Mouse (Mus musculus) left cerebral cortex, postnatal 25 days (tissue): ENCODE data around the gene 4930548H24Rik. TPM values are rescaled to one million over a fixed set of nuclear protein-coding genes. Genes with fewer than 3 reads are reported as not detected.
A peak's percentile ranks its signal among the peaks of the same experiment; 100 is the strongest.
"Not testable (repeated sequence)": the region's sequence is repeated elsewhere in the genome, so short reads cannot be mapped to it uniquely, and the experiment has no call there.

ENCODE experiments used
- DNase-seq, 2 experiments: peaks; one replicate each; pipeline ENCODE4 v3.0.0; 2022; ENCODE audit warnings: low spot score in 2 of 2, mixed read lengths in 1 of 2
- intact Hi-C: fragments of 180-260 bp; cut with DNase I; formaldehyde crosslinking; loops from one replicate; pipeline ENCODE4 v1.15.1; 2025
- total RNA-seq, 2 experiments: library from RNA; stranded (reverse); gene quantifications; 2 replicates each; pipeline ENCODE4 v1.2.3; 2021

The 4930548H24Rik gene
- under 1 TPM; 0.16 to 0.30 TPM for total RNA-seq

DNA sequence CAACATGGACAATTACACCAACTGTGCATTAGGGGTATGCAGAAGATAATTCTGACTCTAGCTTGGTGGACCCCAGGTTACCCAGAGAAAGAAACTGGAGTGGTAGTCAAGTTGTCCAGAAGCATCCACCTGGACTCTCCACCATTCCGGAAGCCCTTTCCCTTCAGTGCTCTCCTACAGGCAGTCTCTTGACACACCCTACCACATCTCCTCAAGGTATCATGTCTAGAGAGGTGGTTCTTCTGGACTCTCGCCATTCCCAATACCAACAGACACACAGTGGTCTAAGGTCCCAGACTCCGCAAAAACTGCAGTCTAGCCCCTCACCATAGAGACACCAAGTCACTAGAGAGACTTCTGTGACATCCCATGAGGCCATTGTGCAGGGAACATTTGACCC, at the start of gene 4930548H24Rik:
Gene 4930548H24Rik (plus strand): TSS at position 301 of the 400 bp plus-strand sequence.
- no peak for DNase-seq
- intact Hi-C loops: no loop called here

DNA sequence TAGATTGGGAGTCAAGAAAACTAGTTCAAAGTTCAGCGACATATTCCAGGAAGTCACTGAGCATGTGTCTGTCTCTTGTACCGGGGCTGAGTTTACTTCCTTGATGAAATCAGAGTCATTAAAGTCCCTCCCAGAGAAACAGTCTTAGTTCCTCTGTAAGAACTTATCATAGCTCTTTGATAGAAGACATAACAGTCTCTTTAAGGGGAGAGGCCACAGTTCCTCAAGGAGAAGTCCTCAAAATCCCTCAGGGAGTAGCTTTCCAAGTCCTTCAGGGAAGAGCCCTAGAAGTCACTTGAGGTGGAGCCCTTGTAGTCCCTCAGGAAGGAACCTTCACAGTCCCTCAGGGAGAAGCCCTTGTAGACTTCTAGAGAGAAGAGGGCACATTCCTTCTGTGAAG, 34.2 kb upstream of the 4930548H24Rik start:
- intact Hi-C loops: loop anchor here (5.0 kb wide), 1 partner anchor 229 kb away; the partner anchor contains the start of gene Ppm1g
- DNase-seq: no peak

DNA sequence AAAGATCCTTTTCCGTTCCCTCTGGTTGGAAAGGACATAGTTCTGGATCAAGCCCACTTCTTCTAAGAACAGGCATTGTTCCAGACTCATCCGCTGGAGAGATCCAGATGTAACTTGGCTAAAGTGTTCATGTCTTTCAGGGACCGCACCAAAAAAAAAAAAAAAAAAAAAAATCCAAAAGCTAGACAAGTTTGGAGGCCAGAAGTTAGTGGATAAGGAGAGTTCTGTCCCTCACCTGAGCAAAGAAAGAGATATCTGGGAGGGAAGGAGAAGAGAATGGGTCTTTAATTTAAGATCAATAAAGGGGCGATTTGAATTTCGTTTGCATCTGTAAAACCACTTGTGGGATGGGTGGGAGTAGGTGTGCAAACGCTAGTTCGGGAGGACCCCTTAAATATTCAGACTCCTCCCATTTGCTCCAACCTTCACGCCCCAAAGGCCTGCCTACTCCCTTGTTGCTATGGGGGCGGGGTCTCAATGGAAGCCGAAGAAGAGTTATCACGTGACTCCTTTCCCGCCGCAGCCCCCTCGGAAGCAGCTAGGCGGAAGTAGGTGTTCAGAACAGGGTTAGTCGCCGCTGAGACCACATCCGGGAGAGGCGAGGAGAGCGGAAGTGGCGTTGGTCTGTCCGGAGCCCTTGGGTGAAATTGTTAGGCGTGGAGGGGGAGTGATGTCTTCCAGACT, 33.5 kb upstream of the 4930548H24Rik start, which contains the start of gene Zfp512:
Gene Zfp512 (plus strand): TSS at position 554 of the 684 bp plus-strand sequence.
- intact Hi-C loops: loop anchor here (5.0 kb wide), 1 partner anchor 230 kb away; the partner anchor contains the start of gene Ppm1g
- peak; percentile 92 to 97 for DNase-seq

DNA sequence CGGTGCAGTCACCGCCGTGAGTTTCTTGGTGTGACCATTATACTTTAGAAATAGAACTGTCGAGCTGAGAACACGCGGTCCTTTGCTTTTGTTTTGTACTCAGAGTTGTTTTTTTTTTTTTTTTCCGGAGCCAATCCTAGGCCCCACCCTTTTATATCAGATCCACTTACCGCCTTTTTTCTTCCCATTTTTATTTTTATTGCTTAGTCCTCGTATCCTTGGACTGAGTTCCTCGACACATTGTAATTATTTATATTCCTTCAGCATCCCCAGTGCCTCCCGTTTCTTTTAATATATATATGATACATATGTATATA, 33.0 kb upstream of the 4930548H24Rik start:
- no peak for DNase-seq
- intact Hi-C loops: loop anchor here (5.0 kb wide), 1 partner anchor 230 kb away; the partner anchor contains the start of gene Ppm1g

DNA sequence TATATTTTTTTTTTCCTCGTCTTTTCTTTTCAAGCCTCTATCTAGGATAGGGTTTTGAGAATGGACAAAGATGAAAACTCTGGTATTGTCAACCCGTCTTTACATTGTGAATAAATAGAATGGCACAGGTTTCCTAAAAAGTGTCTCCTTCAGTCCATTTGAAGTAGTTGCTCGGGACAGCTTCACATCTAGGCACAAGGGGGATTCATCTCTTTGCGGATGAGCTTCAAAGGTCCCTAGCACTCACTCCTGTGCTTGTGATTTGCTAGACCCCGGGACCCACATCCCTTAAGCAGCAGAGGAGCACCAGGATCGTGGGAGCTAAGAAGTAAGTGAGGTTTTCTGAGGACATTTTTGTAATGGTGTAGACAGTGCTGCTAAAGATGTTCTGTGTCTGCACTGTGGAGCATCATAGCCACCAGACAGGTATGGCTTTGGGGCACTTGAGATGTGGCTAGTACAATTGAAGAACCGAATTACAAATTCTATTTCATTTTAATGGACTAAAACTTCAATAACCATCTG, 32.6 kb upstream of the 4930548H24Rik start:
- intact Hi-C loops: loop anchor here (5.0 kb wide), 1 partner anchor 231 kb away; the partner anchor contains the start of gene Ppm1g
- no peak for DNase-seq

DNA sequence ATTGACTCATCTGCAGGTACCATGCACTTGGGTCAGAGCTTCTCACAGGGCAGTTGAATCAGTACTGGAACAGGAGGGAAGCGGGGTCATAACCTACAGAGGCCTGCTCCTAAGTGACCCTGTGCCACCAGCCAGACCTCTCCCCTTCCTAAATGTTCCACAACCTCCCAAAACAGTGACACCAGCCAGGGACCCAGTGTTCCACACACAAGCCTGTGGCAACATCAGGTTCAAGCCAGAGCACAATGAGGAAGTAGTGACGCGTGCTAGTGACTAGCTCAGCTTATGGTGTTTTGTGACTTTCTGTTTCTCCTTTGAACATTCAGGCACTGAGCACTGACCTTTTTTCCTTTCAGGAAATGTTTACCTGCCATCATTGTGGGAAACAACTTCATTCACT, 17.7 kb upstream of the 4930548H24Rik start:
- DNase-seq: no peak
- intact Hi-C loops: no loop called here

DNA sequence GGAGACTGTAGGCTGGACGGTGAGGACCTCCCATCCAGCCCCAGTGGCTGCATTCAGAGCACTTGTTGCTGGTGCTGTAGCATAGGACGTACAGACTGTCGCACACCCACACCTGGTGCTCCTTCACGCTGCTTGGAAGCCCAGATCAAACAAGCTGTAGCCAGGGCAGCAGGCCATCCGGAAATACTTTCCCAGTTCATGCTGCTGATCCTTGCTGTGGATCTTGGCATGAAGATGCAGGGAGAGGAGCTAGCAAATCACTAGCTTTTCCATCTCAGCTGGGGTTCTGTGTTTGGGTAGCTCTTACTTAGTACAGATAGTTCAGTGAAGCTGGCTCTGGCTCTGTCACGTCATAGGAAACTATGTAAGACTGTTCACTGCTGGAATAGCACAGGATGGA, 15.8 kb upstream of the 4930548H24Rik start:
- no peak for DNase-seq
- intact Hi-C loops: no loop called here

DNA sequence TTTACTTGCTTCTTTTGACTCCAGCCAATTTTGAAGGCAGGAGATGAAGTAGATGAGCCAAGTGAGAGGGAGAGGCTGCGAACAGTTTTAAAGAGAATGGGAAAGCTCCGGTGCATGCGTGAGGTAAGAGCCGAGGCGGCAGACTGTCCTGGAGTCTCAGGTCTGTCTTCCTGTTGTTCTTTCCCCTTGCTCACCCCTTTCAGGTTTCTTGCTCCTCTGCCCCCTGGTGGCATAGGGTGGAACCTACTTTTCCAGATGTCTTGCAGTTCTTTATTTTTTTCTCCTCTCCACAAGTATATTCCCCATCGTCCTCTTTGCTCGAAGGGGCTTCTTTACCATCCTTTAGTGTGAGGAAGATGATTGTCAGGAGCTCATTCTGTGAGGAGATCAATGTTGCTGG, 15.2 kb upstream of the 4930548H24Rik start:
- intact Hi-C loops: no loop called here
- peak in 1 of 2 experiments; percentile 28 for DNase-seq

DNA sequence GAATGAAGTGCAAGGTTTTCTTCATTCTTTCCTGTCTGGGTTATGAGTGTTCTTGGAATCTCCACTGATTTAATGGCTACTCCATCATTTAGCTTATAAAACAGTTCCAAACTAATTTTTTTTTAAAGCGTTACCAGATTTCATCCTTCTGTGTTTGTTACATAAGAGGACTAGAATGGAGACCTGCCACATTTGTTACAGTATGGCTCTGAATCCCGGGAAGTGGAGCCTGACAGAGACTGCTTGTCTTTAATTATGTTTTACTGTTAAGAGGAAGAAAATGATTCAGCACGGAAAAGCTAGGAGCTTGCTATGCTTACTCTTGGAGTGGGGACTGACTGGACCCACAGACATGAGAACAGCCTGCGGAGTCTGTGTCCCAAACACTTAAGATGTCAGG, 5.0 kb upstream of the 4930548H24Rik start:
- intact Hi-C loops: no loop called here
- peak in 1 of 2 experiments; percentile 7 for DNase-seq

DNA sequence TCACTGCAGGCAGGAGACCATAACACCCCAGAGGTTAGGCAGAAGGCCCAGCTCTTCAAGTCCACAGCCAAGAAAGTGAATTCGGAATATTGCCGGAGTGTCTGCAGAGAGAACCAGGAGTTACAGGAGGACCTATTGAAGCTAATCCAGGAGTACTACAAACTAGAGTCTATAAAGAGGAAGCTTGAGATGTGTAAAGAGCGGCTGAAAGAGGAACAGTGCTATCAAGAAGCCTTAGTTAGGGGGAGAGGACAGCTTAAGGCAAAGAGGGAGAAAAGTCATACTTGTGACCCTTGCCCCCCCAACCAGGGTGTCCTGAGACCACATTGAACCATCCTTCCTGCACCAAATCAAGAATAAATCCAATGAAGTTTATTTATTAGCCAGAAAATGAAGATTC, 2.3 kb downstream of the 4930548H24Rik start:
- no peak for DNase-seq
- intact Hi-C loops: no loop called here

DNA sequence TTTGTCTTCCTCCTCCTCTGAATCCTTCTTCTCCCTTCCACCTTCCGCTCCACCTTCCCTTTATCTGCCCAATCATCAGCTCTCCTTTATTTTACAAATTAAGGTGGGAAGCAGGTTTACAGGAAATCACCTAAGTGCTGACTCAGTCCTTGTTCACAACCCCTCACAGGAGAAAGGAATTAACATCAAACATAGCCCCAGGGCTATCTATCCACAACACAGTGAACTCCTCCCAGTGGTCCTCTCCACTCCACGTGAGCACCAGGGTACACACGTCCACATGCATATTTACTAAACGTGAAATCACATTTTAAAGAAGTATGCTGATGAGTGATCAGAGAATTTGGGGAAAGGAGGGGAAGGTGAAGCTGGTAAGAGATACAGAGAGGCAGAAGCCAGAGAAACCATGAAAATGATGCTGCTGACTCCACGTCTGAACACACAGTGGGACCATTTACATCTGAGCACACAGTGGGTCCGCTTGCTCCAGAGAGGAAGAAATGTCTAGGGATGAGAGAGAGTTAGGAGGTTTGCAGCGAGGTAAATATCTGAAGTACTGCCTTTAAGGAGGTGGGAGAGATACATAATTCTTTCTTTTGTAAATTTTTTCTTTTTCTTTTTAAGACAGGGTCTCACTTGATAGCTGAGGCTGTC, 3.7 kb downstream of the 4930548H24Rik start:
- no peak for DNase-seq
- intact Hi-C loops: no loop called here

DNA sequence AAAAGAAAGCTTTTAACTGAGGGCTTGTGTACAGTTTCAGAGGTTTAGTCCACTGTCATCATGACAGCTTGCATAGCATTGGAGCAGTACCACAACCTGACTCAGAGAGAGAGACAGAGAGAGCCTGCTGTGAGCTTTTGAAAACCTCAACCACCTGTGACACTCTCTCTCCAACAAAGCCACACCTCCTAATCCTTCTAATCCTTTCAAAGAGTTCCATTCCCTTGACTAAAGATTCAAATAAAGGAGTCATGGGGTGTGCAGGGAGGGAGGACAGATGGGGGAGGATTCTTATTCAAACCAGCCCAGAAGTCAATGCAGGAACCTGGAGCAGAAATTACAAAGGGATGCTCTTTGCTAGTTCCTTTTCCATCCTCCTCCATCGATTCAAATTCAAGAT, 6.5 kb downstream of the 4930548H24Rik start:
- intact Hi-C loops: no loop called here
- no peak for DNase-seq

DNA sequence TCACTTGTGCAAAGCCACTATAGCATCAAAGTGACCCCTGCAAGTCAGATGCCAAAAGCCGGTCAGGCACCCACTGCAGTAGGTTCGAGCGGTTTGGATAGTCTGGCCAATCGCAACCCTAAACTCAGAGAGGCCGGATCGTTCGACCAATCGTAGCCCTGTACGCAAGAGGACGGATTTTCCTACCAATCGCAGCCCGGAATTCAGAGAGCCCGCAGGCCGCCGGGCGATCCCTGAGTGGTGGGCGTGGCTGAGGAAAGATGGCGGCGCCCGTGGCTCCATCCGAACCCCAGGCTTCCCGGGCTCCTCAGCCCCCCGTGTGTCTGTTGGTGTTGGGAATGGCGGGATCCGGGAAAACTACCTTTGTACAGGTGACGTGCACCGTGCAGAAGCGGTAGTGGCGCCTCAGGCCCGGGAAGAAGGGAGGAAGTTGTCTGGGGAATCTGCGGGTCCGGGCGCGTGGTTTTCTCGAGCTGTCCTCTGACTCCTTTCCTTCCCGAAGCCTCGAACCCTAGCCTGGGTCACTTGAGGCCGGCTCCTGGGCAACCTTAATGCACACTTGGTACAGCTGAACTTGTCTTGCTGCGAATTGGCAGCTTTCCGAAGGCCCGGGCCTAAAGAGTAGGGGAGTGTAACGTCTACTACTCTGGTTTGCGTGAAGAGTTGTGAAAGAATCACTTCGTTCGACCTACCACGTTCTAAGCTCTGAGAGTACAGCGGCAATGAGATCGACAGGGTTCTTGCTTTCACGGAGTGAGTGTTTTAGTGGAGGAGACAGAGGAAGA, 9.2 kb downstream of the 4930548H24Rik start, which contains the start of gene Gpn1:
Gene Gpn1 (plus strand): TSS at position 229 of the 785 bp plus-strand sequence.
- intact Hi-C loops: no loop called here
- peak; percentile 91 to 96 for DNase-seq

DNA sequence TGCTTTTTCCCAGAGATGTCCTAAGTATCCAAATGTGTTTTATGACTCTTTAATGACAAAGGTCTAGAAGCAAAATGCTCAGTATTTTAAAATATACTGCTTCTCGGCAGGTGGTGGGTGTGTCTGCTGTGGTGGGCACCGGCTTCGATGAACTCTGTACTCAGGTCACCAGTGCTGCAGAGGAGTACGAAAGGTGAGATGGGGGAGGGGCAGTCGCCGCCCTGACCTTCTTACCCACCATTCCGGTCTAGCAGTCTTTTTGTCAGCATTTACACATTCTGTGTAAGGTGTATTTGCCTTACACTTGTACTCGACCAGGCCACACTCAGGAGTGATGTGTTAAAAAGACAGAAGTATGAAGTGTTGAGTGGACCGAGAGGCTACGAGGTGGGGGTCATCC, 19.3 kb downstream of the 4930548H24Rik start:
- intact Hi-C loops: no loop called here
- no peak for DNase-seq

DNA sequence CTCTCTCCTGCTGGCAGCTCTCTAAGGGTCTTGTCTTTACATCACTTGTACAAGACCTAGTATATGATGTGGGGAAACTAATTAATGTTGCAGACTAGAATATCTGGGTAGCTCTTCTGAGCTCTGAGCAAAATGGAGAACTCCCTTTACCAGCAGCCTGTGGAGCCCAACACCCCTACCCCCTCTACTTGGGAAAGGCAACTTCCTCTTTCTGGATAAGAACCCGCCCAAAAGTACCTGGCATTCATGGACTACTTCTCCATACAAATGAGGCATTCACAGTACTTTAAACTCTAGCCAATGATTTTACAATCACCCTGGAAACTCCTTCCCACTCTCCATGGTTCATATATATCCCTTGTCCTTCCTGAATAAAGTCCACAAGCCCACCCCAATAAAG, 26.9 kb downstream of the 4930548H24Rik start:
- intact Hi-C loops: no loop called here
- DNase-seq: no peak

DNA sequence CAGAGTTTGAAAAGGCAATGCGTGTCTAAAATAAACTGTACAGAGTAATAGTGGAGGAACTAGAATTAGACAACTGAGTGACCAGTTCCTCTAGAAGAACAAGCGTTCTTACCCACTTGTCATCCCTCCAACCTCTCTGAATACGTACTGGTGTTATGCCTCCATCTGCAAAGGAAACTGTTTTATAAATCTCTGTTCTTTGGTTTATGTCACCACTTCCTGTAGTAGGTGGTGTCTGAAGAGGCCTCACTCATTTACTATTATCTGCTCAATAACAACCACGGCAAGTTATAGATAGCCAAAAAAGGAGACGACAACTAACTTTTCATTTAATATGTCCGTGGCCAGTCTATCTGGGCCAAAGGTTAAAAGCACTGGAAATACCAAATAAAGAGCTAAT, 35.0 kb downstream of the 4930548H24Rik start:
- intact Hi-C loops: no loop called here
- no peak for DNase-seq

DNA sequence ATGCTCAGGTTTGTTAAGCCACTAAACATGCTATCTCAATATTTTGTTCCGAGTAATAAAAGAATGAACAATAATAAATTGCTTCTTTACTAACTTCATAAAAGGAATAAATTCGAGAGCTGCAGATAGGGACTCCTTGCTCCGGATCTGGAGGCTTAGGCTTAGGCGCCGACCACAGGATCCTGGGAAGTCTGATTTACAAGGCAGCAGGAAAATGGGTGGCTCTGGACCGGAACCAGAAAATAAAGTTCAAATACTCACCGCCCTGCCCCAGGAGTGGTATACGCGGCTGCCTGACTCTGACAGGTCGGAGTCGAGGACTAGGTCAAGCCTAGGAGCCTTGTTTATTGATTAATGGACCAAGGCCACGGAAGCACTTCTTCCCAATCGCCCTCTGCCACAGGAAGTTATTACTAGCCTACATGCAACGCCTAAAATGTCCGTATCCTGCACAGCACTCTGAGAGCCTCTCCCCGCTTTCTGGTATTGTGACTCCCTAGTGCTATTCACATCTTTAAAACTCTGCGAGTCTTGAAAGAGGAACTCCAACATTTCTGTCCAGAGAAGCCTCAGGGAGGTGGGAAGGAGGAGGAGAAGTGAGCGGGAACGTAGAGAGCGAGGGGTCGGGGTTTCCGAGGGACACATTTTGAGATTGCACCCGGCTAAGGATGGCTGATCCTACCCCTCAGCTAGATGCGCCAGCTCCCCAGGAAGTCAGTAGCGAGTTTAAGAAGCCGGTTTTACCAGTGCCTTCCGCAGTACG, 41.0 kb downstream of the 4930548H24Rik start, which contains the start of gene Slc4a1ap:
Gene Slc4a1ap (plus strand): TSS at position 642 of the 763 bp plus-strand sequence.
- intact Hi-C loops: no loop called here
- peak; percentile 82 for DNase-seq

DNA sequence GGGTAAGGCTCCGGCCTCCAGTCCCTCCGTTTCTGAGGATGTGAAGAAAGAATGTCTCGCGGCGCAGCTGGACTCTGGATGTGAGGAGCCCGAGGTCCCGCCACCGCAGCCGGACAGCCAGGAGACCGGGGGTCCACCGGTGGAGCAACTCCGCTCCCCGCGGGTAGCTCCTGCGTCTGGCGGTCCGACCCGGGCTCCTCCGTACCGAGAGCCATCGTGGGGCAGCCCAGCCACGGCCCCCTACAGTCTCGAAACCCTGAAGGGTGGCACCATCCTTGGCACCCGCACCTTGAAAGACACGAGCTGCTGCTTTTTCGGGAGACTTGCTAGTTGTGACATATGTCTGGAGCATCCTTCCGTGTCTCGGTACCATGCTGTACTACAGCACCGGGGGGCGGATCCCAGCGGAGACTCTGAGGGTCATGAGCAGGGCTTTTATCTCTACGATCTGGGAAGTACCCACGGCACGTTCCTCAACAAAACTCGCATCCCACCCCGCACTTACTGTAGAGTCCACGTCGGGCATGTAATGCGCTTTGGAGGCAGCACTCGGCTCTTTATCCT, 41.7 kb downstream of the 4930548H24Rik start:
- DNase-seq: no peak
- intact Hi-C loops: no loop called here

DNA sequence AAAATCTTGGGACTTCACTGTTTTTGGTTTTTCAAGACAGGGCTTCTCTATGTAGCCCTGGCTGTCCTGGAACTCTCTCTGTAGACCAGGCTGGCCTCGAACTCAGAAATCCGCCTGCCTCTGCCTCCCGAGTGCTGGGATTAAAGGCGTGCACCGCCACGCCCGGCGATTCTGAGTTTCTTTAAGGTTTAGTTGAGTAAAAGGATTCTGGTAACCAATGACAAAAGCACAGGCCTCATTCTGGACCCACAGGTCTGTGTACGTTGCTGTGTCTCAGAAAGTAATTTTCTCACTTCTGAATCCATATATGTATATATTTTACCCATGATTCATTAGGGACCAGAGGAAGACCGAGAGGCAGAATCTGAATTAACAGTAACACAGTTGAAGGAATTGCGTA, 42.2 kb downstream of the 4930548H24Rik start, which contains the start of gene Supt7l:
Gene Supt7l (minus strand): TSS at position 101 of the 400 bp plus-strand sequence.
- DNase-seq, intact Hi-C loops: not testable (repeated sequence)
